Mouse (Mus musculus): Measurements from ENCODE around the gene Ethe1. TPM values are rescaled to one million over a fixed set of nuclear protein-coding genes. Genes with fewer than 3 reads are reported as not detected.

Ethe1 gene
- polyA plus RNA-seq, 1 experiment from 2014 or later, result 17.6 TPM

GRCm38 (mm10) chr7:24598121-24598520 is 10.8 kb downstream of the Ethe1 start:
- no peak overlapping the region for H3K4me2 ChIP-seq
- H3K27me3 ChIP-seq (replicated peaks), result peaks cover 11% of the 10 kb centered on the region
- no peaks in the 10 kb centered on the region for H3K36me3 ChIP-seq
- H3K9ac ChIP-seq, result no peak overlapping the region
- WGBS, result 55% methylated on average over 4 of the region's 4 CpGs
- H3K27ac ChIP-seq (ENCODE audit: poor library complexity, severe bottlenecking), result no peak overlapping the region
- H3K4me3 ChIP-seq, result no peak overlapping the region
- no peak for ATAC-seq (ENCODE audit: insufficient number of reproducible peaks, low FRiP score)
- H3K4me1 ChIP-seq (replicated peaks), result peaks cover 7% of the 10 kb centered on the region; the same call in 1 of the 2 replicates
- no peaks in the 10 kb centered on the region for H3K9me3 ChIP-seq (replicated peaks)

GRCm38 (mm10) chr7:24599211-24600067 is 12.1 kb downstream of the Ethe1 start:
- ATAC-seq (ENCODE audit: insufficient number of reproducible peaks, low FRiP score), result no peak

GRCm38 (mm10) chr7:24600941-24601597 is 13.7 kb downstream of the Ethe1 start:
- H3K27ac ChIP-seq (ENCODE audit: poor library complexity, severe bottlenecking), result no peak overlapping the region
- no peaks in the 10 kb centered on the region; the same call in 1 of the 2 replicates for H3K27me3 ChIP-seq (replicated peaks)
- no peak overlapping the region for H3K4me3 ChIP-seq
- peaks cover 3% of the 10 kb centered on the region; the same call in 1 of the 2 replicates for H3K4me1 ChIP-seq (replicated peaks)
- peak; percentile 79 for ATAC-seq (ENCODE audit: insufficient number of reproducible peaks, low FRiP score)
- H3K9ac ChIP-seq, result no peak overlapping the region
- WGBS, result 6% methylated on average over 13 of the region's 13 CpGs
- H3K36me3 ChIP-seq, result no peaks in the 10 kb centered on the region
- no peaks in the 10 kb centered on the region for H3K9me3 ChIP-seq (replicated peaks)
- peak overlapping the region; percentile 53 for H3K4me2 ChIP-seq

More at GRCm38 (mm10) chr7:24599211-24600067, 12.1 kb downstream of the Ethe1 start:
- no peaks in the 10 kb centered on the region for H3K36me3 ChIP-seq
- no peak overlapping the region for H3K27ac ChIP-seq (ENCODE audit: poor library complexity, severe bottlenecking)
- no peak overlapping the region for H3K9ac ChIP-seq
- WGBS, result 60% methylated on average over 15 of the region's 15 CpGs
- peaks cover 3% of the 10 kb centered on the region; the same call in 1 of the 2 replicates for H3K4me1 ChIP-seq (replicated peaks)
- no peaks in the 10 kb centered on the region for H3K9me3 ChIP-seq (replicated peaks)
- no peak overlapping the region for H3K4me3 ChIP-seq
- no peak overlapping the region for H3K4me2 ChIP-seq
- peaks cover 11% of the 10 kb centered on the region for H3K27me3 ChIP-seq (replicated peaks)

DNA sequence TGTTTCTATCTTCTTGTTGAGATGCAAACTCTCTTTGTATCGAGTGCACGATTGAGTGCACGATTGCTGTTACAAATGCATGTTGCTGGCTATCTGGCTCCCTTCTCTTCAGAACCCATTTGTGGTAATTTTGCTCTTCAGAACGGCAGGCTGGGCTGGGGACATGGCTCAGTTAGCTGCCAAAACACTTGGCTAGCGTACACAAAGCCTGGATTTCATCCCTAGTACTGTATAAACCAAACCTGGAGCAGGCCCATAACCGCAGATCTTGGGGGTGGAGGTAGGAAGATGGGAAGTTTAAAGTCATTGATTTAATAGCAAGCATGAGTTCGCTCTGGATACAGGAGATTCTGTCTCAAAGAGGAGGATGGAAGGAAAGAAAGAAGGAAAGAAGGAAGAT is 18.2 kb downstream of the Ethe1 start:
- WGBS, result 83% methylated on average over 7 of the region's 7 CpGs

GRCm38 (mm10) chr7:24606046-24606445 is 18.7 kb downstream of the Ethe1 start:
- Histone ChIP-seq H3K9me3 (replicated peaks) (peaks cover 4% of the 10 kb centered on the region; the same call in 1 of the 2 replicates), H3K36me3 (no peaks in the 10 kb centered on the region), H3K4me3 (no peak overlapping the region), H3K27ac (ENCODE audit: poor library complexity, severe bottlenecking) (no peak overlapping the region), H3K27me3 (replicated peaks) (peaks cover 28% of the 10 kb centered on the region), H3K9ac (no peak overlapping the region), H3K4me2 (no peak overlapping the region), H3K4me1 (replicated peaks) (peaks cover 14% of the 10 kb centered on the region)
- no peak for ATAC-seq (ENCODE audit: insufficient number of reproducible peaks, low FRiP score)
- 75% methylated on average over 7 of the region's 7 CpGs for WGBS

More for the DNA sequence above, 18.2 kb downstream of the Ethe1 start:
- H3K9ac ChIP-seq, result no peak overlapping the region
- ATAC-seq (ENCODE audit: insufficient number of reproducible peaks, low FRiP score), result no peak
- H3K9me3 ChIP-seq (replicated peaks), result peaks cover 4% of the 10 kb centered on the region; the same call in 1 of the 2 replicates
- H3K27ac ChIP-seq (ENCODE audit: poor library complexity, severe bottlenecking), result no peak overlapping the region
- H3K4me2 ChIP-seq, result no peak overlapping the region
- H3K36me3 ChIP-seq, result no peaks in the 10 kb centered on the region
- peaks cover 9% of the 10 kb centered on the region for H3K4me1 ChIP-seq (replicated peaks)
- H3K4me3 ChIP-seq, result no peak overlapping the region
- H3K27me3 ChIP-seq (replicated peaks), result peaks cover 24% of the 10 kb centered on the region

DNA sequence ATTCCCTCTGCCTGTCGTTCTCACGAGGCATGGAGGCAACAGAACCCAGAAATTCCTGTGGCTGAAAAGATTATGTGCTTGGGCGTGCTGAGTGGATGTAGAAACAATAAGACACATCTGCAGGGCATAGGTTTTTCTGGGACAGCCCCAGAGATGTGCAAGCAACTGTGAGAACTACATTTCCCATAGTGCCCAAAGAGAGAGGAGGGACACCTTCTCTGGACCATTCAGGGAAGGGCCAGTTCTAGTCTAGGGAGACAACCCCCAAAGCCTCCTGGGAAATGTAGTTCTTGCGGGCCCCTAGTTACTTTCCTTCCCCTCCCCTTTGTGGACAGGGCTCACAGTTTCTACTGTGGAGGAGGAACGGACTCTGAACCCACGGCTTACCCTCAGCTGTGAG is 20.7 kb downstream of the Ethe1 start:
- H3K36me3 ChIP-seq, result no peaks in the 10 kb centered on the region
- H3K4me3 ChIP-seq, result no peak overlapping the region
- no peak overlapping the region for H3K4me2 ChIP-seq
- WGBS, result 37% methylated on average over 6 of the region's 6 CpGs
- H3K4me1 ChIP-seq (replicated peaks), result peaks cover 23% of the 10 kb centered on the region
- ATAC-seq (ENCODE audit: insufficient number of reproducible peaks, low FRiP score), result peak; percentile 67
- H3K9me3 ChIP-seq (replicated peaks), result peaks cover 4% of the 10 kb centered on the region; the same call in 1 of the 2 replicates
- peaks cover 46% of the 10 kb centered on the region for H3K27me3 ChIP-seq (replicated peaks)
- H3K9ac ChIP-seq, result no peak overlapping the region
- H3K27ac ChIP-seq (ENCODE audit: poor library complexity, severe bottlenecking), result no peak overlapping the region

- no peak overlapping the region for H3K9ac ChIP-seq
- no peak overlapping the region for H3K27ac ChIP-seq (ENCODE audit: poor library complexity, severe bottlenecking)
- H3K27me3 ChIP-seq (replicated peaks), result peaks cover 51% of the 10 kb centered on the region
- 69% methylated on average over 8 of the region's 8 CpGs for WGBS
- no peak for ATAC-seq (ENCODE audit: insufficient number of reproducible peaks, low FRiP score)
- peaks cover 4% of the 10 kb centered on the region; the same call in 1 of the 2 replicates for H3K9me3 ChIP-seq (replicated peaks)
- H3K4me1 ChIP-seq (replicated peaks), result peaks cover 23% of the 10 kb centered on the region
- no peak overlapping the region for H3K4me3 ChIP-seq
- no peak overlapping the region for H3K4me2 ChIP-seq
- no peaks in the 10 kb centered on the region for H3K36me3 ChIP-seq
These were observed 21.2 kb downstream of the Ethe1 start for GRCm38 (mm10) chr7:24608561-24608960.

DNA sequence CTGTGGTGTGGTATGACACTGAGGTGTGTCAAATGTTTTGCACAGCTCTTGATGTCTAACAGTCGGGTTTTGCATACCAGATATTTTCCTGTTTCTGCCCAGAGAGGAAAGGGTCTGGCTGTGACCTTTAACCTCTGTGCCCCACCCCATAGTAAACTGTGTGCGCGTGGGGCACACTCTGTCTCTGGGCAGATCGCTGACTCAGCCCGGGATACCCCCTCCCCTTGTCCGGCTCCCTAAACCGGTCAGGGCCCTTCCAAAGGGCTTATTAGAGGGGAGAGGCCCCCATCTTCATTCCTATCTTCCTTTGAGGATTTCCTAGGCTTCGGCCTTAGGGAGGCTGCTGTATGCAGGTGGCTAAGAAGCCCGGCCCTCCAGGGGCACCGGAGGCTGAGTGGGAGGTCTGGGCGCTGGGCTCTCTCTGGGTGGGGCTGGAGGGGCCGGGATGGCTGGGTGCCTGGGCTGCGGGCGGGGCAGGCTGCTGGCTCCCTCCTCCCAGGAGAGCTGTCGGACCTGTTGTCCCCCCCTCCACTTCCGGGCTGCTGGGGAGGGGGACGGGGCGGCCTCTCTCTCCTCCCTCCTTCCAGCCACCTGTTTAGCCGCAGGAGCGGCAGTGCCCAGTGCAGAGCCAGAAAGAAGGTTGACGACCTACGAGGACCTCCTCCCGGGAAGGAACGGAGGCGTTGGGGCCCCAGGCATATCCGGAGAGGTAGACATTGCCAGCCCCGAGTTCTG is 23.0 kb downstream of the Ethe1 start, which contains the start of gene Phldb3:
Gene Phldb3, plus strand, starts transcription at position 620 of the 735 bp plus-strand sequence.
- 4% methylated on average over 23 of the region's 27 CpGs for WGBS
- peaks cover 62% of the 10 kb centered on the region for H3K27me3 ChIP-seq (replicated peaks)

GRCm38 (mm10) chr7:24610879-24611494 is 23.6 kb downstream of the Ethe1 start:
- peaks cover 23% of the 10 kb centered on the region for H3K4me1 ChIP-seq (replicated peaks)
- H3K27me3 ChIP-seq (replicated peaks), result peaks cover 62% of the 10 kb centered on the region
- under 1% methylated on average over 36 of the region's 36 CpGs for WGBS
- H3K36me3 ChIP-seq, result no peaks in the 10 kb centered on the region
- no peak overlapping the region for H3K27ac ChIP-seq (ENCODE audit: poor library complexity, severe bottlenecking)
- H3K4me3 ChIP-seq, result peak overlapping the region; percentile 48
- peak; percentile 84 for ATAC-seq (ENCODE audit: insufficient number of reproducible peaks, low FRiP score)
- peak overlapping the region; percentile 72 for H3K4me2 ChIP-seq
- H3K9ac ChIP-seq, result 0 out of 2 replicates have a peak overlapping the region, but pooled peaks have one; percentile 32
- H3K9me3 ChIP-seq (replicated peaks), result peaks cover 4% of the 10 kb centered on the region; the same call in 1 of the 2 replicates

More for the DNA sequence above, 23.0 kb downstream of the Ethe1 start, which contains the start of gene Phldb3:
- Histone ChIP-seq H3K4me3 (peak within 1 kb of the TSS; percentile 48), H3K36me3 (no peaks in the 10 kb centered on the region), H3K4me2 (peak within 1 kb of the TSS; percentile 72), H3K9ac (0 out of 2 replicates have a peak within 1 kb of the TSS, but pooled peaks have one; percentile 32), H3K4me1 (replicated peaks) (peaks cover 23% of the 10 kb centered on the region), H3K9me3 (replicated peaks) (peaks cover 4% of the 10 kb centered on the region; the same call in 1 of the 2 replicates), H3K27ac (ENCODE audit: poor library complexity, severe bottlenecking) (no peak within 1 kb of the TSS)
- ATAC-seq (ENCODE audit: insufficient number of reproducible peaks, low FRiP score), result peak; percentile 24

- no peaks in the 10 kb centered on the region for H3K36me3 ChIP-seq
- no peak for ATAC-seq (ENCODE audit: insufficient number of reproducible peaks, low FRiP score)
- 13% methylated on average over 7 of the region's 7 CpGs for WGBS
- H3K4me2 ChIP-seq, result peak overlapping the region; percentile 72
- H3K27ac ChIP-seq (ENCODE audit: poor library complexity, severe bottlenecking), result no peak overlapping the region
- H3K4me1 ChIP-seq (replicated peaks), result peaks cover 23% of the 10 kb centered on the region
- H3K4me3 ChIP-seq, result peak overlapping the region; percentile 48
- H3K27me3 ChIP-seq (replicated peaks), result peaks cover 68% of the 10 kb centered on the region
- peaks cover 4% of the 10 kb centered on the region; the same call in 1 of the 2 replicates for H3K9me3 ChIP-seq (replicated peaks)
- H3K9ac ChIP-seq, result no peak overlapping the region
These were observed 24.4 kb downstream of the Ethe1 start for GRCm38 (mm10) chr7:24611709-24612108.

All from heart, embryonic 12.5 days (tissue).